Comparison of ENCODE assay signal across 25 mouse cellular contexts in the genomic region with DNA sequence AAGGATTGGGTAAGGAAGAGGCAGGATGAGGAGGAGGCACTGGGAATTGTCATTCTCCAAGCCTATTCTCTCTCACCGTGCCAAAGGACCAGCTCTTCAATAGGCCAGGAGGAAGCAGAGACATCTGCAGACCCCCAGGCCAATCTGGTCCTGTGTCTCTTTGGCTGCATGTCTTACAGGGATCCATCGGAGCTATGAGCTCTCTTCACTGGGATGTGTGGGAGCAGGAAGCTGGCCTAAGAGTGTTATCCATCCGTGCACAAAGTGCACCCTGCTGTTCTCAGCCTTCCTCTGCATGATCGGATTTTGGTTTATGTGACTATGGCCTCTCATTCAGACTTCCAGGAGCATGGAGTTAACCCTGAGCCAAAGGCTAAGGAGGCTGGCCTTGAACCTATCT.
DNase-seq lines count a peak whose midpoint lies in the region; ATAC-seq lines count a peak whose summit lies in the region.
"Had no signal": no experiment of that assay in that cellular context is flagged by ENCODE, and none has a peak within 500 bp of the region (broad histone marks: within the 10 kb centered on the region; RNA-seq: fewer than 3 reads in every experiment).

No protein-coding gene starts in this region.

- no peak overlapping the region for H3K4me2 ChIP-seq in hindbrain, embryonic 14.5 days (replicated peaks)
- no peak overlapping the region for H3K4me2 ChIP-seq in midbrain, embryonic 11.5 days
- H3K4me2 ChIP-seq: embryonic facial prominence, embryonic 13.5 days; forebrain, embryonic 13.5 days; heart, embryonic 13.5 days; hindbrain, embryonic 13.5 days had no signal

- H3K4me3 ChIP-seq in hindbrain, embryonic 10.5 days = no peak overlapping the region
- H3K4me3 ChIP-seq in hindbrain, embryonic 14.5 days (replicated peaks; ENCODE audit: low read length) = no peak overlapping the region
- no peak overlapping the region for H3K4me3 ChIP-seq in midbrain, embryonic 10.5 days
- H3K4me3 ChIP-seq in midbrain, embryonic 11.5 days (ENCODE audit: low read depth, low read length) = no peak overlapping the region
- H3K4me3 ChIP-seq in limb, embryonic 10.5 days = no peak overlapping the region
- H3K4me3 ChIP-seq: embryonic facial prominence, embryonic 13.5 days; erythroblast, embryonic 14.5 days; forebrain, embryonic 13.5 days; gastrocnemius, adult 2 months; heart, embryonic 13.5 days; hindbrain, embryonic 13.5 days had no signal

- WGBS in hindbrain, embryonic 10.5 days = 63% methylated on average over 4 of the region's 4 CpGs
- 68% methylated on average over 4 of the region's 4 CpGs for WGBS in hindbrain, embryonic 14.5 days
- 64% methylated on average over 4 of the region's 4 CpGs for WGBS in midbrain, embryonic 10.5 days
- WGBS in midbrain, embryonic 11.5 days = 47% methylated on average over 4 of the region's 4 CpGs
- WGBS in limb, embryonic 10.5 days = 84% methylated on average over 4 of the region's 4 CpGs

- peak; percentile 63 to 67 for DNase-seq in cerebellum, postnatal 14 days
- DNase-seq in cerebellum, postnatal 25 days = no peak
- DNase-seq in hindbrain, embryonic 10.5 days (ENCODE audit: low spot score) = no peak
- DNase-seq in hindbrain, embryonic 14.5 days (ENCODE audit: low spot score) = no peak
- no peak for DNase-seq in midbrain, embryonic 10.5 days (ENCODE audit: low spot score)
- no peak for DNase-seq in midbrain, embryonic 11.5 days (ENCODE audit: low spot score, missing footprints)
- no peak for DNase-seq in limb, embryonic 10.5 days (ENCODE audit: low spot score)
- DNase-seq in retina, postnatal 1 day = no peak
- DNase-seq: adrenal gland, adult 2 months; adrenal gland, postnatal 14 days; cerebellum, adult 18-20 months; cerebellum, adult 9-11 months; forebrain, postnatal 0 days; gastrocnemius, adult 2 months; gastrocnemius, postnatal 14 days; heart, adult 18-20 months; heart, postnatal 14 days; heart, postnatal 4 days had no signal

- no peaks in the 10 kb centered on the region for H3K36me3 ChIP-seq in hindbrain, embryonic 10.5 days
- H3K36me3 ChIP-seq in hindbrain, embryonic 14.5 days (replicated peaks; ENCODE audit: control insufficient read depth, insufficient read depth) = no peaks in the 10 kb centered on the region
- no peaks in the 10 kb centered on the region for H3K36me3 ChIP-seq in midbrain, embryonic 10.5 days
- H3K36me3 ChIP-seq in midbrain, embryonic 11.5 days (ENCODE audit: control insufficient read depth, insufficient read depth, low read length) = no peaks in the 10 kb centered on the region
- no peaks in the 10 kb centered on the region for H3K36me3 ChIP-seq in limb, embryonic 10.5 days
- H3K36me3 ChIP-seq: embryonic facial prominence, embryonic 13.5 days; heart, embryonic 13.5 days; hindbrain, embryonic 13.5 days had no signal

- 0 out of 2 replicates have a peak overlapping the region, but pooled peaks have one; percentile 35 for H3K27ac ChIP-seq in hindbrain, embryonic 10.5 days
- H3K27ac ChIP-seq in hindbrain, embryonic 14.5 days = no peak overlapping the region
- H3K27ac ChIP-seq in midbrain, embryonic 10.5 days (replicated peaks) = 0 out of 2 replicates have a peak overlapping the region, but pooled peaks have one; percentile 18
- H3K27ac ChIP-seq in midbrain, embryonic 11.5 days (ENCODE audit: low read depth, low read length) = no peak overlapping the region
- 0 out of 2 replicates have a peak overlapping the region, but pooled peaks have one; percentile 20 for H3K27ac ChIP-seq in limb, embryonic 10.5 days
- H3K27ac ChIP-seq: embryonic facial prominence, embryonic 13.5 days; forebrain, embryonic 13.5 days; gastrocnemius, adult 2 months; heart, embryonic 13.5 days; hindbrain, embryonic 13.5 days had no signal

- H3K27me3 ChIP-seq in hindbrain, embryonic 10.5 days (ENCODE audit: insufficient read depth, poor library complexity, severe bottlenecking) = no peaks in the 10 kb centered on the region
- H3K27me3 ChIP-seq in hindbrain, embryonic 14.5 days (ENCODE audit: control insufficient read depth, insufficient read depth, low read length) = no peaks in the 10 kb centered on the region
- no peaks in the 10 kb centered on the region for H3K27me3 ChIP-seq in midbrain, embryonic 10.5 days (ENCODE audit: low read depth, poor library complexity, severe bottlenecking)
- H3K27me3 ChIP-seq in midbrain, embryonic 11.5 days (ENCODE audit: control insufficient read depth, insufficient read depth, low read length) = no peaks in the 10 kb centered on the region
- H3K27me3 ChIP-seq in limb, embryonic 10.5 days (ENCODE audit: low read depth, poor library complexity, severe bottlenecking) = 0 out of 2 replicates have a peak, but pooled peaks cover 7% of the 10 kb centered on the region
- H3K27me3 ChIP-seq: embryonic facial prominence, embryonic 13.5 days; forebrain, embryonic 13.5 days; heart, embryonic 13.5 days; hindbrain, embryonic 13.5 days had no signal

- H3K9ac ChIP-seq in hindbrain, embryonic 14.5 days = no peak overlapping the region
- no peak overlapping the region for H3K9ac ChIP-seq in midbrain, embryonic 11.5 days (ENCODE audit: low read length)
- H3K9ac ChIP-seq: embryonic facial prominence, embryonic 13.5 days; forebrain, embryonic 13.5 days; forebrain, postnatal 0 days; heart, embryonic 13.5 days; hindbrain, embryonic 13.5 days had no signal

- H3K9me3 ChIP-seq in hindbrain, embryonic 10.5 days = no peaks in the 10 kb centered on the region
- H3K9me3 ChIP-seq in hindbrain, embryonic 14.5 days (ENCODE audit: control insufficient read depth, low read length) = no peaks in the 10 kb centered on the region
- H3K9me3 ChIP-seq in midbrain, embryonic 10.5 days (replicated peaks) = no peaks in the 10 kb centered on the region
- no peaks in the 10 kb centered on the region for H3K9me3 ChIP-seq in midbrain, embryonic 11.5 days (ENCODE audit: control insufficient read depth, low read length)
- H3K9me3 ChIP-seq in limb, embryonic 10.5 days (replicated peaks) = no peaks in the 10 kb centered on the region
- H3K9me3 ChIP-seq: embryonic facial prominence, embryonic 13.5 days; forebrain, embryonic 13.5 days; heart, embryonic 13.5 days; hindbrain, embryonic 13.5 days had no signal

- no peak for ATAC-seq in hindbrain, embryonic 14.5 days (ENCODE audit: low FRiP score)
- no peak for ATAC-seq in midbrain, embryonic 11.5 days (ENCODE audit: low FRiP score)
- ATAC-seq: CD4-positive, CD25-positive, alpha-beta regulatory T cell, adult 4 months; forebrain, embryonic 13.5 days; forebrain, postnatal 0 days; intestine, postnatal 0 days had no signal

- peaks cover 66% of the 10 kb centered on the region for H3K4me1 ChIP-seq in hindbrain, embryonic 10.5 days (replicated peaks)
- H3K4me1 ChIP-seq in hindbrain, embryonic 14.5 days (replicated peaks; ENCODE audit: control insufficient read depth, insufficient read depth, low read length) = peaks cover 29% of the 10 kb centered on the region
- H3K4me1 ChIP-seq in midbrain, embryonic 10.5 days = peaks cover 59% of the 10 kb centered on the region
- peaks cover 35% of the 10 kb centered on the region for H3K4me1 ChIP-seq in midbrain, embryonic 11.5 days (ENCODE audit: control insufficient read depth, insufficient read depth, low read length)
- peaks cover 54% of the 10 kb centered on the region for H3K4me1 ChIP-seq in limb, embryonic 10.5 days

Comparison
In these comparisons a context has a peak if more than half of its experiments do, and no peak if none do; other contexts are left out.
1. DNase-seq: peak in cerebellum, postnatal 14 days (2 of 2); none in cerebellum, postnatal 25 days (0 of 2), hindbrain, embryonic 10.5 days (single experiment), hindbrain, embryonic 14.5 days (single experiment), midbrain, embryonic 10.5 days (single experiment), midbrain, embryonic 11.5 days (single experiment), limb, embryonic 10.5 days (single experiment) and retina, postnatal 1 day (single experiment).
2. H3K27ac ChIP-seq: peak in hindbrain, embryonic 10.5 days (single experiment), midbrain, embryonic 10.5 days (single experiment) and limb, embryonic 10.5 days (single experiment); none in hindbrain, embryonic 14.5 days (single experiment) and midbrain, embryonic 11.5 days (single experiment).